Mouse (Mus musculus) frontal cortex, adult (tissue): ENCODE measurements at regions not wholly inside any gene's neighbourhood (a gene's known extent, or its start where the extent isn't known, plus 50 kb on each side); places are given as distances from the start of the nearest gene placed in this dataset.
"Not testable (repeated sequence)": the region's sequence is repeated elsewhere in the genome, so short reads cannot be mapped to it uniquely, and the experiment has no call there.

Source experiments
- ATAC-seq: cut with Nextera tagmentation; 2 replicates; pipeline ENCODE4 v1.9.2; 2017; ENCODE audit warnings: mild to moderate bottlenecking, moderate library complexity, mixed read lengths; ENCODE audit not compliant: low TSS enrichment

- no peak for ATAC-seq
Observed at GRCm38 (mm10) chr7:95955119-95955518, 215.9 kb upstream of the Tenm4 start.

DNA sequence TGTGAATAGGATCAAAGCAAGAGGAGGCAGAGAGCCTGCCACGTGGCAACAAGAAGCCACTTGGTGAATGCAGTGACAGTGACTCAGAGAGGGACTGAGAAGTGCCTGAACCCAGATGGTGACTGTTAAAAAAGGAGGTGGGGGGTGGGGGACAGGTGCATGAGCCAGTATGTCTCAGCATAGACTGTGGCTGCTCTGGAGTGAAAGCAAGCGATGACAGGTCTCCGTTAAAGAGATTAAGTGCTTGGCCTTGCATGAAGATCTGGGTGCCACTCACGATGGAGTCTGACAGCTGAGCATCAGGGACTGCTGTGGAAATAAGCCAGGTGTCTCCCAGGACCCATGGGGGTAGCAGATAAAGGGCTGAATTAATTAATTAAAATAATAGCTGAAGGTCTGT, 212.0 kb upstream of the Tenm4 start:
- no peak for ATAC-seq

- no peak for ATAC-seq
Observed at GRCm38 (mm10) chr7:95971863-95972262, 199.2 kb upstream of the Tenm4 start.

GRCm38 (mm10) chr7:95974085-95974484, 197.0 kb upstream of the Tenm4 start:
- ATAC-seq = no peak

DNA sequence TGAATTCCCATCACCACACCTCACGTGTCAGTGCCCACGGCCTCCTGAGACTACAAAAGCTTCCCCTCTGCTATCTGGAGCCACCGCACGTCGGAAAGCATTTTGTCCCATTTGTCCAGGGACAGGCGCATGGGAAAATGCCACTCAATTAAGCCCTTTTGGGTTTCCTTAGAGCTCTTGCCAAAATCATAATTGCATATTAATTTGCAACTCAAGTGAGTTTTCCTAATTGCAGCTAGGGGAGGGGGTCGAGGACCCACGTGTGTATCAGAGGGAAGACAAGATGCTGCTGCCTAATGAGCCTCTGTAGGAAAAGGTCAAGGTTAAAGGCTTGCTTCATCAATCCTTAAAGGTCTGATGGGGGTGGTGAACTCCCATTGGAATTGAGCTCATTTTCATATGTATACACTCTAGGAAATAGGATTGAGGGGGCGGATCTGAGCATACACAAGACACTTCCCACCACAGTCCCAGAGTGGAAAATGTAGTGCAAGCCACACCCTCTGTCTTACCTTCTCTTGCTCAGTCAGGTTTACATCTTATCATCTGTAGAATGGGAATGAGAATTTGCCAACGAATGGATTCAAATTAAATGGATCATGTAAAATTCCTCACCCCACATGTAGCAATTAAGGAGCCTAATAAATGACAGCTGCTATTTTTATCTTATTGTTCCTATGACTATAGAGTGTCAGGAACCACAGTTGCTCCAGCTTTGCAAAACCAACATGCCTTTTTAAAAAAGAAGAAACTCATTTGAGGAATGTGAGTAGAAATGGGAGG, 179.6 kb upstream of the Tenm4 start:
- ATAC-seq = no peak

DNA sequence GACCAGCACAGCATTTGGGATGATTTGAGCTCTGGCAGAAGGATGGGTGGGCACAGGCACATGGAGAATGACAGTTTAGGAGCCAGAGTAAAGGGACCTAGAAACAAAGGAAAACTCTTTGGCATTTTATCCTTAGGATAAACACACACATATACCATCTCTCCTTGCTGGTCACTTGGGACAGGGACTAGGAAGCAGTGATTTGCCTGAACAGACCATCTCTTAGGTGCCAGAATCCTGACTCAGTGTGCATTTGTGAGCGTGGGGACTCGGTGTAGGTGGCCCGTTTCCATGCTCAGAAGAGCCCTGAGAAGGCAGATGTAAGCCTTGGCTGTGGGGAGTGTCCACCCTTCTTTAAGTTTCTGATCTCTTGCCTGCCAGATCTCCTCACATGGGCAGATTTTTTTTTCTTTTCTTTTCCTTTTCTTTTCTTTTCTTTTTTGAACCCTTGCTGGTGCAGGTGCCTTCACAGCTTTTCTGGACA, 179.0 kb upstream of the Tenm4 start:
- ATAC-seq = peak; percentile 57; the same call in 1 of the 2 replicates

DNA sequence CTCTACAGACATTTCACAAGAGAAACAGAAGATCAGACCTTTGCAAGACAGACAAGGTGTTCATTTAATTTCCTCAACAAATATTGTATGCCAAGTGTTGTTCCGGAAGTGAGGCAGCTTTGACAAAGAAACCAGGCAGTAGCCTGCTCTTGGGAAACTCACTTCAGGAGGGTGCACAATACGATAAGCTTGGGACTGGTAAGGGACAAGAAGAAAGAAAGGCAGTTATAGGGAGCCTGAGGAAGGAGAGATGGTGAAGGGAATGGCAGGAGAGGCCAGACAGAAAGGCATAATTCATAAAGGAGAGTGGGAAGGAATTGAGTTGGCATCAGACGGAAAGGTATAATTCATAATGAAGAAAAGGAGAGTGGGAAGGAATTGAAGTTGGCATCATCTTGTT, 178.5 kb upstream of the Tenm4 start:
- ATAC-seq = no peak

DNA sequence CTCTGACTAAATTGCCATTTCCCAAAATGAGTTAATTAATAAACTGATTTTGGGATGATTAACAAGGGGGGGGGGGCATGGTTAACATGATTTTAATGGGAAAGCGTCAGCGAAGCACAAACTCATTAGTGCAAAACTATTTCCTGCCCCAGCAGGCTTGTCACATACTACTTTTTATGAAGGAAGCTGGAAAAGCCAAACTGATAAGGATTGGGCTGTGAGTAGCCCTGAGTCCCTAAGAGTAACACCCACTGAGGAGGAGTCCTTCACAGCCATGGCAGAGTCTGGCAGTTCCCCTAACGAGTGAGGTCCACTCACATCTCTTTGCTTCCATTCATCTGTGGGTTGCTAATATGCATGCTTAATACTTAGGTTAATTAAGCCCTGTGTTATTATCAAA, 173.9 kb upstream of the Tenm4 start:
- ATAC-seq = no peak

- ATAC-seq = no peak
Observed at GRCm38 (mm10) chr7:95999189-95999588, 171.9 kb upstream of the Tenm4 start.

GRCm38 (mm10) chr7:96002401-96002800, 168.6 kb upstream of the Tenm4 start:
- no peak for ATAC-seq

DNA sequence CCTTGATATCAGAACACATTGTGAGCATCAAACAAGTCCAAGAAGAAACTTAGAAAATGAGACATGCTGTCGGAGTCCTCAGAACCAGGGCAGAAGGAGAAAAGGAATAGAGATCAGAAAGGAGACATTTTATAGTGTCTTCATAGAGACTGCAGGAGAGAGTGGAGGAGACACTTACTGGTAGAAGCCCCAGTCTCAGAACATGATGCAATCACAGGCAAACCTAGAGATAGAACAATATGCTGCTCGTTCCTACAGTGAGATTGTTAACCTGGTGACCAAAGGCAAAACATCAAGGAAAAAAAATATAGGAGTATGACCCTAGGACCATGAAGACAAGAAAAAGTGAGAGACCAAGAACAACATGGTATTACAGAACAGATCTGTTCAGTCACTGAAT, 164.7 kb upstream of the Tenm4 start:
- ATAC-seq = no peak

DNA sequence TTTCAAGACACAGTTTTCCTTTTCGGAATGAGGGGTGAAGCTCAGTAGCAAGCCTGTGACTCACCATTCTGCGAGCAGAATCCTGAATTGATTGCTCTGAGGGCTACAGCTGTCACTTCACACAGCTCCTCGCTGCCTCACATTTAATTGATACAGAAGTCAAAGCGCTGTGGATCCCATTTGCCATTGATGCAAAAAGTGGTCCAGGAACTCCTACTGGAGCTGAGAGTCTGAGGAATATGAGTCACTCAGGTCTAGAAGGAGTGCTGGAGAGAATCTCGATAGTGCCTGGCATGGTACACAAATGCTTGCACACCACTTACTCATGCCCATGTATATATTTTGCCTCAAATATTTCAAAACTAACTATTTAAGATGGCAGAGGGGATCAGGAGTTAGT, 158.0 kb upstream of the Tenm4 start:
- peak; percentile 65 for ATAC-seq

DNA sequence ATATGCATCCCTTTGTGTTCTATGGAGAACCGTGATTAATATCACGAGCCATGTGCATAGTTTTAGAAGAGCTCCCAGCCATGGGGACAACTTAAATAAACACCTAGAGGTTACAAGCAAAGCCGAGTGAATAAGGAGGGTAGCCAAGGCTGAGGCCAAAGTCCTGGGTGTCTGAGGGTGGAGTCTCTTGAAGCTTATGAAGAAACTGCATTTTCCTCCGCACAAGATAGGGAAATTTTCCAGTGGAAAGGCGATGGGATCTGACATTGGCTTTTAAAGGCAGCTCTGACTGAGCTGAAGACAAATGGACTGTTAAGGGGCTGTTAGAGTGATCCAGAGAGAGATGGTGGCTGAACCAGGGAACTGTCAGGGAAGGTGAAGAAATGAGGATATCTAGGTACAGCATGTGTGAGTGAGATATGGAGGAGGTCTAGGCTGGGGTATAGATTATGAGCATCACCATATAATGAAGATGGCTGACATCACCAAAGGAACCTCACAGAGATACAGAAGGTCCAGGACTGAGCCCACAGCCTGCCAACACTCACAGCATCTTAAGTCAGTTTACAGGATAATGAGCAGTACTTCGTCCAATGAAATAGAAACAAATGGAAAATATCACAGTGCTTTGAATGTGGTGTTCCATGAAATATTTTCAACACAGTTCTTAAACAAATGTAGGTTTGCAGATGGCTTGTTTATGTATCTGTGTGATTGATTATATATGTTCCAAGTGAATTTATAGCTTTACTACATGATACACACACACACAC, 153.7 kb upstream of the Tenm4 start:
- no peak for ATAC-seq

- no peak for ATAC-seq
Observed at GRCm38 (mm10) chr7:96024048-96024447, 147.0 kb upstream of the Tenm4 start.

- no peak for ATAC-seq
Observed at GRCm38 (mm10) chr7:96026781-96027418, 144.1 kb upstream of the Tenm4 start.

DNA sequence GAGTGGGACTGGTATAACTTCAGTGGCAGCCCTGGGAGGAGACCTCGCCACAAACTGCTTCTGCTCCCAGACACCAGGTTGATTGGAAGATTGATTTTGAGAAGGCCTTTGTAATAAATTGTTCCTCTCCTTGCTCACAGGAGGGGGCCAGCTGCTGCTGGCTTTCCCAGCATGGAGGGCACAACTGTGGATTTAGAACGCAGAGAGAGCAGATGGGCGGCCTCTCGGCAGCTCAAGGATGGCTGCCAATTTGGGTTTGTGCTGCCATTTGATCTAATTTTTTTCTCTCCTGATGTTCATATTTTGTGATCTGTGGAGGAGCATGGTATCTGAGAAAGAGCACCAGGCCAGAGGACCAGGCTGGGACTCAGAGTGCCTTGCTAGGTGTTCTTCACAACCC, 137.4 kb upstream of the Tenm4 start:
- ATAC-seq = no peak

DNA sequence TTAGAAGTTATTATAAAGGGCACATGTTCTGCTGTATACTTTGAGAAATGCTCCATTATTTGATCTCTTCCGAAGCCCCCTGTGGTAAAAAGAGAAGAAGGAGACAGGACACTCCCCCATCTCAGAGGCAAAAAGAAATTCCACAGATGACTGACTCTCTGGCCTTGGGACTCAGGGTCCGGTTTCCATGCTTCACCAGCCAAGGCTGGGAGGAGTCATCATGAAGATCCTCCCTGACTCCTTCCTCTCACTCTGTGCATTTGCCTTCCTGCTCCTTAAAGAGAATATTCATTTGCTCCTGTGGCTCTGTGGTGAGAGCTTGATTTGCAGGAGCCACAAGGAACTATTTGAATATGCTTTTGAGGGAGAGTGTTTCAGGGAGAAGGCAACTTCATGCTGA, 135.6 kb upstream of the Tenm4 start:
- ATAC-seq = no peak

- ATAC-seq = no peak
Observed at GRCm38 (mm10) chr7:96039628-96040027, 131.4 kb upstream of the Tenm4 start.

DNA sequence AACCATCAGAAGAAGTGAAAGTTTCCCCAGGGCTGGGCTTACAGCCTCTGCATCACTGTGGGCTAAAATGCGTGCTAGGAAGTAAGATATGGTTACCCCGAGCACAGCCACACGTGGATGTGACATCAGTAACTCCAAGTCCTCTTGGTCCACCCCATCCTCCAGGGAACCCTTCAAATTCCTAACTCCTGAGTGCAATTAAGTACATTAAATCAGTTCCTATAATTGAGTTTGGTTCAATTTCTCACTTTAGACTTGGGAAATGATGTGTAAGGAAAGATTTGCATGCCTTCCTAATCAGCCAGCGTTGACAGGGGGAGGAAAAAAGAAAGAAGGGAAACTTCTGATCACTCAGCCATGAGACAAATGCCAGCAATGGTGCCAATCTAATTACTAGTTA, 129.2 kb upstream of the Tenm4 start:
- no peak for ATAC-seq

GRCm38 (mm10) chr7:96051631-96052030, 119.4 kb upstream of the Tenm4 start:
- no peak for ATAC-seq

GRCm38 (mm10) chr7:96061599-96061998, 109.4 kb upstream of the Tenm4 start:
- ATAC-seq = not testable (repeated sequence)

GRCm38 (mm10) chr7:96078511-96078910, 92.5 kb upstream of the Tenm4 start:
- peak; percentile 47; the same call in 1 of the 2 replicates for ATAC-seq

GRCm38 (mm10) chr7:96081676-96082075, 89.4 kb upstream of the Tenm4 start:
- no peak for ATAC-seq
